Mouse (Mus musculus) CH12.LX (cell line): ENCODE data around the gene Klk1. TPM values are rescaled to one million over a fixed set of nuclear protein-coding genes. Genes with fewer than 3 reads are reported as not detected.

Experiments
- DNase-seq: peaks from one replicate; pipeline ENCODE4 v3.0.0-alpha.2; 2013; ENCODE audit errors: extremely low read depth
- H3K27ac ChIP-seq: 2 replicates; pipeline ENCODE4 v1.5.1; 2012; ENCODE audit warnings: low read depth, mild to moderate bottlenecking, control low read depth, moderate library complexity; ENCODE audit not compliant: insufficient read depth
- H3K27me3 ChIP-seq: replicated peaks from 2 replicates; pipeline ENCODE3; 2012; ENCODE audit warnings: inconsistent platforms
- H3K36me3 ChIP-seq, 2 experiments: replicated peaks in 1 of 2; 2 replicates each; pipeline versions ENCODE3 to v1.6.1; 2012; ENCODE audit warnings: inconsistent platforms in 1 of 2, low read length in 1 of 2, mild to moderate bottlenecking in 1 of 2, mixed read lengths in 1 of 2, moderate library complexity in 1 of 2; ENCODE audit not compliant: control insufficient read depth in 1 of 2, insufficient read depth in 1 of 2
- H3K4me1 ChIP-seq, 2 experiments: 2 replicates each; pipeline ENCODE4 v1.6.1; 2012; ENCODE audit warnings: inconsistent platforms in 1 of 2, moderate library complexity in 1 of 2; ENCODE audit not compliant: insufficient read depth in 2 of 2, control insufficient read depth in 1 of 2
- H3K4me2 ChIP-seq: 2 replicates; pipeline ENCODE4 v1.6.1; 2012; ENCODE audit warnings: low read depth, mild to moderate bottlenecking, control low read depth; ENCODE audit not compliant: poor library complexity, insufficient read depth, severe bottlenecking
- H3K4me3 ChIP-seq, 3 experiments: fragments of 150-350 bp in 1 of 3; sonication (generic) in 1 of 3; replicated peaks in 1 of 3; 2 replicates each; pipeline versions ENCODE3 to v1.5.1; 2011 to 2012; ENCODE audit warnings: low read depth in 2 of 3, low read length in 2 of 3, mild to moderate bottlenecking in 2 of 3, moderate library complexity in 2 of 3, control low read depth in 1 of 3, improper control_type of control experiment in 1 of 3, inconsistent platforms in 1 of 3, mixed read lengths in 1 of 3; ENCODE audit not compliant: poor library complexity in 1 of 3
- H3K79me2 ChIP-seq: replicated peaks from 2 replicates; pipeline ENCODE4 v1.6.1; 2012; ENCODE audit warnings: mild to moderate bottlenecking, moderate library complexity; ENCODE audit not compliant: control insufficient read depth, poor library complexity, insufficient read depth, severe bottlenecking; ENCODE audit errors: extremely low read depth
- H3K9ac ChIP-seq: 2 replicates; pipeline ENCODE4 v1.6.1; 2012; ENCODE audit warnings: low read depth, mild to moderate bottlenecking, control low read depth, moderate library complexity; ENCODE audit not compliant: insufficient read depth
- H3K9me3 ChIP-seq: replicated peaks from 2 replicates; pipeline ENCODE3; 2012; ENCODE audit warnings: low read length, inconsistent platforms, mixed read lengths
- BHLHE40 ChIP-seq: IDR thresholded peaks from 2 replicates; pipeline ENCODE4 v1.6.1; 2011; ENCODE audit warnings: mild to moderate bottlenecking, low read depth, low read length, improper control_type of control experiment
- CHD2 ChIP-seq: IDR thresholded peaks from 2 replicates; pipeline ENCODE4 v1.6.1; 2011; ENCODE audit warnings: low read length, improper control_type of control experiment
- CTCF ChIP-seq, 2 experiments: IDR thresholded peaks in 1 of 2; conservative IDR thresholded peaks in 1 of 2; 2 replicates each; pipeline ENCODE4 v1.5.1; 2011 to 2012; ENCODE audit warnings: low read depth in 2 of 2, low read length in 2 of 2, improper control_type of control experiment in 1 of 2, inconsistent platforms in 1 of 2, mild to moderate bottlenecking in 1 of 2, moderate library complexity in 1 of 2
- E2F4 ChIP-seq: IDR thresholded peaks from 2 replicates; pipeline ENCODE4 v1.6.1; 2011; ENCODE audit warnings: low read depth, low read length, improper control_type of control experiment; ENCODE audit not compliant: insufficient replicate concordance
- ETS1 ChIP-seq: conservative IDR thresholded peaks from 2 replicates; pipeline ENCODE4 v1.6.1; 2012; ENCODE audit warnings: low read depth, mild to moderate bottlenecking, inconsistent platforms, low read length, improper control_type of control experiment, moderate library complexity
- HCFC1 ChIP-seq: IDR thresholded peaks from 2 replicates; pipeline ENCODE4 v1.6.1; 2012; ENCODE audit warnings: low read depth, mild to moderate bottlenecking, inconsistent platforms, low read length, improper control_type of control experiment
- JUN ChIP-seq: IDR thresholded peaks from 2 replicates; pipeline ENCODE4 v1.6.1; 2011; ENCODE audit warnings: low read depth, mild to moderate bottlenecking, low read length, improper control_type of control experiment, moderate library complexity; ENCODE audit not compliant: insufficient read depth
- JUND ChIP-seq: conservative IDR thresholded peaks from 2 replicates; pipeline ENCODE4 v1.6.1; 2011; ENCODE audit warnings: low read depth, low read length, improper control_type of control experiment
- MAFK ChIP-seq: IDR thresholded peaks from 2 replicates; pipeline ENCODE4 v1.6.1; 2011; ENCODE audit warnings: low read length, improper control_type of control experiment; ENCODE audit not compliant: insufficient replicate concordance
- RAD21 ChIP-seq: IDR thresholded peaks from 2 replicates; pipeline ENCODE4 v1.6.1; 2011; ENCODE audit warnings: low read depth, mild to moderate bottlenecking, low read length, improper control_type of control experiment, moderate library complexity
- SMC3 ChIP-seq: IDR thresholded peaks from 2 replicates; pipeline ENCODE4 v1.6.1; 2011; ENCODE audit warnings: low read depth, low read length, improper control_type of control experiment
- TCF12 ChIP-seq: IDR thresholded peaks from 2 replicates; pipeline ENCODE4 v1.6.1; 2014; ENCODE audit warnings: low read depth, mild to moderate bottlenecking, inconsistent platforms, low read length, improper control_type of control experiment
- UBTF ChIP-seq: IDR thresholded peaks from 2 replicates; pipeline ENCODE4 v1.6.1; 2012; ENCODE audit warnings: low read depth, mild to moderate bottlenecking, inconsistent platforms, low read length, improper control_type of control experiment, moderate library complexity
- USF2 ChIP-seq: conservative IDR thresholded peaks from 2 replicates; pipeline ENCODE4 v1.6.1; 2011; ENCODE audit warnings: low read depth, low read length, improper control_type of control experiment
- ZMIZ1 ChIP-seq: IDR thresholded peaks from 2 replicates; pipeline ENCODE4 v1.6.1; 2012; ENCODE audit warnings: low read depth, mild to moderate bottlenecking, inconsistent platforms, low read length, improper control_type of control experiment
- dilution Hi-C: fragments of 300-500 bp; cut with MboI; formaldehyde crosslinking; loops from 2 replicates; pipeline ENCODE4 v1.14.3; 2020; ENCODE audit warnings: low sequenced_read_pairs; ENCODE audit not compliant: extremely low pct_unique_long_range_greater_than_20kb, extremely low pct_ligation_motif_present
- in situ Hi-C: fragments of 300-500 bp; cut with MboI; formaldehyde crosslinking; loops from 3 replicates; pipeline ENCODE4 v1.14.3; 2019; ENCODE audit warnings: low sequenced_read_pairs, low pct_ligation_motif_present, low pct_unique_long_range_greater_than_20kb, mixed read lengths
- polyA plus RNA-seq: library from polyadenylated mRNA; unstranded; fragments of >175 nt; gene quantifications from 2 replicates; pipeline ENCODE4 v1.2.1, GENCODE M21; 2012; ENCODE audit warnings: low read depth; ENCODE audit not compliant: insufficient read length
- total RNA-seq, 2 experiments: library from RNA; depleted of rRNA; stranded (reverse); fragments of 300-350 nt in 1 of 2; fragments of >200 nt in 1 of 2; gene quantifications; 2 replicates each; pipeline ENCODE4 v1.2.3; 2012 to 2014

Gene Klk1
- total and polyA plus RNA-seq, 3 experiments, result not detected

- H3K4me2 ChIP-seq, result no peak overlapping the region
- peak; percentile 23 for DNase-seq
- no peaks in the 10 kb centered on the region for H3K79me2 ChIP-seq
- no peaks in the 10 kb centered on the region; a peak in 1 of 4 replicates for H3K4me1 ChIP-seq
- in situ Hi-C loops, result no loop called here
- no peaks in the 10 kb centered on the region for H3K36me3 ChIP-seq
- H3K9me3 ChIP-seq, result peaks cover 6% of the 10 kb centered on the region
- no peak overlapping the region for H3K27ac ChIP-seq
- peak in 1 of 2 experiments; percentile 34; a peak in 1 of 4 replicates for TF ChIP-seq CTCF (conservative IDR thresholded peaks at IDR 0.05 in 1 of 2, IDR thresholded peaks at IDR 0.05 in 1 of 2; ENCODE audit: low read depth in 2 of 2, low read length in 2 of 2)
- no peak for TF ChIP-seq SMC3
- dilution Hi-C loops, result no loop called here
- H3K4me3 ChIP-seq, result no peak overlapping the region
- H3K27me3 ChIP-seq, result peaks cover 14% of the 10 kb centered on the region
- H3K9ac ChIP-seq, result no peak overlapping the region
These were observed 50.4 kb downstream of the Klk1 start for GRCm38 (mm10) chr7:44275546-44275945.

- no peak for DNase-seq
These were observed 51.5 kb downstream of the Klk1 start for GRCm38 (mm10) chr7:44276461-44277249.

GRCm38 (mm10) chr7:44277250-44277622, 52.1 kb downstream of the Klk1 start:
- peak; percentile 52 for DNase-seq

More at GRCm38 (mm10) chr7:44276461-44277249, 51.5 kb downstream of the Klk1 start:
- Histone ChIP-seq H3K4me1 (no peaks in the 10 kb centered on the region; a peak in 1 of 4 replicates), H3K27ac (no peak overlapping the region), H3K27me3 (peaks cover 23% of the 10 kb centered on the region), H3K9ac (no peak overlapping the region), H3K36me3 (no peaks in the 10 kb centered on the region), H3K4me2 (no peak overlapping the region), H3K79me2 (no peaks in the 10 kb centered on the region), H3K9me3 (peaks cover 6% of the 10 kb centered on the region), H3K4me3 (no peak overlapping the region)
- TF ChIP-seq MAFK, result no peak
- no peak for TF ChIP-seq JUND
- no peak for TF ChIP-seq HCFC1
- TF ChIP-seq USF2, result no peak
- TF ChIP-seq E2F4, result no peak
- no peak for TF ChIP-seq BHLHE40
- no peak for TF ChIP-seq ETS1
- no peak for TF ChIP-seq CHD2
- no peak for TF ChIP-seq UBTF
- TF ChIP-seq JUN, result no peak
- dilution Hi-C loops (no loop called here), in situ Hi-C loops (no loop called here)

More at GRCm38 (mm10) chr7:44277250-44277622, 52.1 kb downstream of the Klk1 start:
- Histone ChIP-seq H3K36me3 (no peaks in the 10 kb centered on the region), H3K27ac (no peak overlapping the region), H3K4me3 (no peak overlapping the region), H3K79me2 (no peaks in the 10 kb centered on the region), H3K9me3 (peaks cover 6% of the 10 kb centered on the region), H3K9ac (no peak overlapping the region), H3K4me2 (no peak overlapping the region), H3K27me3 (peaks cover 28% of the 10 kb centered on the region), H3K4me1 (no peaks in the 10 kb centered on the region; a peak in 1 of 4 replicates)
- dilution Hi-C loops, result no loop called here
- in situ Hi-C loops, result no loop called here
- TF ChIP-seq SMC3 (peak; percentile 69), USF2 (no peak), TCF12 (no peak), CTCF (conservative IDR thresholded peaks at IDR 0.05 in 1 of 2, IDR thresholded peaks at IDR 0.05 in 1 of 2; ENCODE audit: low read depth in 2 of 2, low read length in 2 of 2) (peak; percentile 54 to 74), RAD21 (peak; percentile 57), ZMIZ1 (no peak)
